Mouse (Mus musculus): ENCODE data around the gene Acp5. TPM values are rescaled to one million over a fixed set of nuclear protein-coding genes. Genes with fewer than 3 reads are reported as not detected.

Gene Acp5
- polyA plus RNA-seq, 1 experiment from 2014 or later, result 16.8 TPM

DNA sequence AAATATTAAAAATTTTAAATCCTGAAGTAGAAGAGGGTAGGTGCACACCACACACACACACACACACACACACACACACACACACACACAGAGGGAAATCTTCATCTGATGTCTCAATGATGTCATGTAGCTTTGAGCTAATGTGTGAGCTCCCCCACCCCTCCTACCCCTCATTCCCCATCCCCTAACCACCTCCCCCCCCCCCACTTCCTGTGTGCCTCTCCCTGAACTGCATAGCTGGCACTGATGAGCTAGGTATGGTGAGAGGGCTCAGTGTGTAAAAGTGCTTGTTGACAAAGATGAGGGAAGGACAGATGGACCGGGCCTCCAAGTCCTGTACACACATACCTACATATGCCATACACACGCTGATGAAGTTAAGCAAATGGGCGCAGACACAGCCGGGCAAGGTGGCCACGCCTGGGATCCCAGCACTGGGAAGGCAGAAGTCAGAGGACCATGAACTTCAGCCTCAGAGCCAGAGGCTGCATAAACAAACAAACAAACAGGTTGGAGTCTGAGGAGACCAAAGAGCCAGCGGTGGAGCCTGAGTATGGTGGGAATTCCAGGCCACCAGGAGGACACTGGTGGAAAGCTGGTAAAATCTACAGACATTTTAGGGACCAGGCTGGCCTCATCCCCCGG lies 1.1 kb downstream of the Acp5 start:
- no peak overlapping the region for H3K9ac ChIP-seq (ENCODE audit: low read length)
- H3K27ac ChIP-seq (ENCODE audit: low read depth, low read length), result no peak overlapping the region
- no peaks in the 10 kb centered on the region for H3K36me3 ChIP-seq (ENCODE audit: control insufficient read depth, insufficient read depth, low read length)
- no peak overlapping the region for H3K4me3 ChIP-seq (ENCODE audit: low read depth, low read length)
- WGBS, result 84% methylated on average over 7 of the region's 7 CpGs
- no peaks in the 10 kb centered on the region for H3K9me3 ChIP-seq (ENCODE audit: control insufficient read depth, low read length)
- DNase-seq (ENCODE audit: low spot score) (no peak), ATAC-seq (ENCODE audit: insufficient read depth, low FRiP score, low TSS enrichment) (no peak)
- H3K4me1 ChIP-seq (ENCODE audit: control insufficient read depth, insufficient read depth, low read length), result peaks cover 5% of the 10 kb centered on the region; the same call in 1 of the 2 replicates
- no peak overlapping the region for H3K4me2 ChIP-seq (ENCODE audit: low read depth)
- no peaks in the 10 kb centered on the region for H3K27me3 ChIP-seq (ENCODE audit: control insufficient read depth, insufficient read depth, low read length)

DNA sequence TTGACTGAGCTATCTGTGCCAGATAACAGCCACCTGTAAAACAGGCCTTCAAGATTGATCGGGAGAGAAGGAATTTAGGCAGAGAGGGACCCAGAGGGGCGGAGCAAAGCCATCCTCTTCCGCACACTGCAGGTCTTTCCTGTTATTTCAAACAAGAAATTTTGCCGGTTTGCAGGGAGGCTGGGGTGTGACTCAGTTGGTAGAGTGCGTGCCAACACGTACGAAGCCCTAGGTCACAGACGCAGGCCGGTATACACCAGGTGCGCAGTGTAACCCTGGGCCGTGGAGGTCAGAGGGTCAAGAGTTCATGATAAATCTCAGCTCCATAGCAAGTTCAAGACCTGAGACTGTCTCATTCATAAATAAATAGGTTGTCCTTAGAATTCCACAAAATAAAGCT lies 3.3 kb downstream of the Acp5 start:
- Histone ChIP-seq H3K4me1 (ENCODE audit: control insufficient read depth, insufficient read depth, low read length) (no peaks in the 10 kb centered on the region; the same call in 1 of the 2 replicates), H3K27ac (ENCODE audit: low read depth, low read length) (no peak overlapping the region), H3K27me3 (ENCODE audit: control insufficient read depth, insufficient read depth, low read length) (no peaks in the 10 kb centered on the region), H3K4me2 (ENCODE audit: low read depth) (no peak overlapping the region; the same call in 1 of the 2 replicates), H3K4me3 (ENCODE audit: low read depth, low read length) (no peak overlapping the region), H3K9me3 (ENCODE audit: control insufficient read depth, low read length) (no peaks in the 10 kb centered on the region), H3K9ac (ENCODE audit: low read length) (no peak overlapping the region), H3K36me3 (ENCODE audit: control insufficient read depth, insufficient read depth, low read length) (no peaks in the 10 kb centered on the region)
- ATAC-seq (ENCODE audit: insufficient read depth, low FRiP score, low TSS enrichment) (no peak), DNase-seq (ENCODE audit: low spot score) (no peak)
- 43% methylated on average over 11 of the region's 11 CpGs for WGBS

DNA sequence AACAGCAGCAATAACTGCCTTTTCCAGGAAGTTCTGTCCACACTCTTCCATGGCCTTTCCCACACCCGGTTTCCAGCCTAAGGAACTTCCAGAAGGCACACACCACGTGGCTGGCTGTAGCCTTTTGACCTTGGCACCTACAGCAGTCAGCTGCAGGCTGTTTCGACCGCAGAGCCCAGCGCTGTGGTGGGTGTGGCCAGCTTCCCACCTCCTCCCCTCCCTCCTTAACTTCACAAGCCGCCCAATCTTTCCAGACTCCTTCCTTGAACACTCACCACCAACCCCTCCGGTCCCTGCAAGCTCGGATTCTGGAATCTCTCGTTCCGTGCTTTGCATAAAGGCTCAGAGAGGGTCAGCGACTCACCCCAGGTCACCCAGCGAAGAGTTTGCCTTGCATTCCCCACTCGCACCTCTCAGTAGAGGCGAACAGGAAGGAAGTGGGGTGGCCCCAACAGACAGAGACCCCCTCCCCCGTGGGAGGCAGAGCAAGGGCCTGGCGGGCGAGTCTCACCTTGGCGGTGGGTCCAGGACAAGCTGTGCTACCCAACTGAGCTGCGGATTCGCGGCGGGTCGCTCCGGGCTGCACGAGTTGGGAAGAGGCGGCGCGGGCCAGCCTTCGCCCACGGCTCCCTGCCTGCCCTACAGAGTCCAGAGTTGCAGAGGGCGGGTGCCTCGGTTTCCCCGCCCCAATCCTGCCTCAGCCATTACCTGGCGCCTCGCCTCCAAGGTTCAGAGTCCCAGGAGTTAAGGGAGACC lies 4.1 kb downstream of the Acp5 start:
- H3K27me3 ChIP-seq (ENCODE audit: control insufficient read depth, insufficient read depth, low read length), result no peaks in the 10 kb centered on the region
- H3K4me1 ChIP-seq (ENCODE audit: control insufficient read depth, insufficient read depth, low read length), result no peaks in the 10 kb centered on the region
- no peaks in the 10 kb centered on the region for H3K9me3 ChIP-seq (ENCODE audit: control insufficient read depth, low read length)
- no peaks in the 10 kb centered on the region for H3K36me3 ChIP-seq (ENCODE audit: control insufficient read depth, insufficient read depth, low read length)
- ATAC-seq (ENCODE audit: insufficient read depth, low FRiP score, low TSS enrichment), result no peak
- H3K4me3 ChIP-seq (ENCODE audit: low read depth, low read length), result peak overlapping the region; percentile 14; the same call in 1 of the 2 replicates
- H3K4me2 ChIP-seq (ENCODE audit: low read depth), result peak overlapping the region; percentile 27
- WGBS, result 2% methylated on average over 35 of the region's 35 CpGs
- H3K27ac ChIP-seq (ENCODE audit: low read depth, low read length), result no peak overlapping the region
- DNase-seq (ENCODE audit: low spot score), result peak; percentile 33
- no peak overlapping the region for H3K9ac ChIP-seq (ENCODE audit: low read length)

DNA sequence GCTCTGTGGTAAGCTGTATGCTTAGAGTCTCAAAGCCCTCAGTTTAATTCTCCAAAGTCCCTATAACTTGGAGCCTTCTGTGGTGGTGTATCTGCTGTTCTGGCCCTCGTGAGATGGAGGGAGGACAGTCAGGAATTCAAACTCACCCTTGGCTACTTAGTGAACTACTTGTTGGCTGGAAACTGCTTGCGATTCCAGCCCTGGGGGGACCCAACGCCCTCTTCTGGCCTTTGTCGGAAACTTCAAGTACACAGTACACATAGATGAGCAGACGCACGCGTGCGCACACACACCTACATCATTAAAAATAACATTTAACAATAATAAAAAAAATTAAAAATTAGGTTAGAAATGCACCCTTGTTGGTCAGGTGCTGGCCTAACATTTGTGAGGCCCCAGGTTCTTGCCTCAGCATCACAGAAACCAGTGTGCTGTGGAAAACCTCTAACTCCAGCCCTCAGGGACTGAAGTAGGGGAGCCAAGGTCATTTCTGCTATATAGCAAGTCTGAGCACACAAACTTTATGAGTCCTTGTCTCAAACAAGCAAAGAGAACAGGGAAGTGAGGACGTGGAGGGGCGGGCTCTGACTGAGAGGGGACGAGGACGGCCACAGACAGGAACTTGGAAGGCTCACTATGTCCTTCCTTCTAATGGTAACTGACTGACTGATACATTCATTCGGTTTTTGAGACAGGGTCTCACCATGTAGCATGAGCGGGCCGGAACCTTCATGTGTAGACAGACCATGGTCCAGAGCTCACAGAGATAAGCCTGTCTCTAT lies 10.1 kb downstream of the Acp5 start:
- Histone ChIP-seq H3K27me3 (ENCODE audit: control insufficient read depth, insufficient read depth, low read length) (no peaks in the 10 kb centered on the region), H3K36me3 (ENCODE audit: control insufficient read depth, insufficient read depth, low read length) (no peaks in the 10 kb centered on the region), H3K4me3 (ENCODE audit: low read depth, low read length) (no peak overlapping the region), H3K27ac (ENCODE audit: low read depth, low read length) (no peak overlapping the region), H3K4me2 (ENCODE audit: low read depth) (no peak overlapping the region), H3K4me1 (ENCODE audit: control insufficient read depth, insufficient read depth, low read length) (no peaks in the 10 kb centered on the region), H3K9me3 (ENCODE audit: control insufficient read depth, low read length) (no peaks in the 10 kb centered on the region), H3K9ac (ENCODE audit: low read length) (no peak overlapping the region)
- ATAC-seq (ENCODE audit: insufficient read depth, low FRiP score, low TSS enrichment) (no peak), DNase-seq (ENCODE audit: low spot score) (no peak)
- 89% methylated on average over 15 of the region's 15 CpGs for WGBS

DNA sequence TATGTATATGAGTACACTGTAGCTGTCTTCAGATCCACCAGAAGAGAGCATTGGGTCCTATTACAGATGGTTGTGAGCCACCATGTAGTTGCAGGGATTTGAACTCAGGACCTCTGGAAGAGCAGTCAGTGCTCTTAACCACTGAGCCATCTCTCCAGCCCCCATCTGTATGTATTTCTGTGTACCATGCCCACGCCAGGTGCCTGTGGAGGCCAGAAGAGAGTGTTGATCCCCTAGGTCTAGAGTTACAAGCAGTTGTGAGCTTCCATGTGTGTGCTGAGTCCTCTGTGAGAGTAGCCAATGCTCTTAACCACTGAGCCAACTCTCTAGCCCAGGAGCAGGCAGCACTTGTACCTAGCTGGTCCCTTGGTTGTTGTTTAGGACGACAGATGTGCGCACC lies 11.3 kb downstream of the Acp5 start:
- no peak for DNase-seq (ENCODE audit: low spot score)
- WGBS, result 76% methylated on average over 3 of the region's 3 CpGs
- no peak overlapping the region for H3K4me3 ChIP-seq (ENCODE audit: low read depth, low read length)
- no peaks in the 10 kb centered on the region for H3K27me3 ChIP-seq (ENCODE audit: control insufficient read depth, insufficient read depth, low read length)
- no peaks in the 10 kb centered on the region for H3K4me1 ChIP-seq (ENCODE audit: control insufficient read depth, insufficient read depth, low read length)
- no peak for ATAC-seq (ENCODE audit: insufficient read depth, low FRiP score, low TSS enrichment)
- H3K27ac ChIP-seq (ENCODE audit: low read depth, low read length), result no peak overlapping the region
- H3K36me3 ChIP-seq (ENCODE audit: control insufficient read depth, insufficient read depth, low read length), result no peaks in the 10 kb centered on the region
- no peak overlapping the region for H3K4me2 ChIP-seq (ENCODE audit: low read depth)
- H3K9me3 ChIP-seq (ENCODE audit: control insufficient read depth, low read length), result no peaks in the 10 kb centered on the region
- H3K9ac ChIP-seq (ENCODE audit: low read length), result no peak overlapping the region

DNA sequence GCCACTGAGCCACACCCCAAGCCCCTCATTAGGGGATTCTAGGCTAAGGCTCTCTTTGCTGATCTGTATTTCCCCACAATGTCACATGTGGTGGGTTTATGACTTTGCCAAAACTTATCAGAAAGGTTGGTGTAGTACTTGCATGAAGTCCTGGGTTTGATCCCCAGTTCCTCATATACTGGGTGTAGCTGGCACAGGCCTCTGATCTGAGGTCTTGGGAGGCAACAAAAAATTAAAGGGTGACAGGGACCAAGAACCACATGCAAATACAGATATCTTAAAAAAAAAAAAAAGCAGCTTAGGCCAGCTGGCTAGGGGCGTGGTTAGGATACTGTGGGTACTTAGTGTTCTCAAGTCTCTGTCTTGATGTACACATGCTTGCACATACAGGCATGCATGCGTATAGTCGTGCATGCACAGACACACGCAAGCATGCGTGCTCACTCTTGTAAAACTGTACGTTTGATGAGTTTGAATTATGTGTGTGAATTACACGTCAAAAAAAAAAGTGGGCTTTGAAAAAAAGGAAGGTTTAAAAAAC lies 12.4 kb downstream of the Acp5 start:
- no peak overlapping the region for H3K4me3 ChIP-seq (ENCODE audit: low read depth, low read length)
- no peak overlapping the region for H3K27ac ChIP-seq (ENCODE audit: low read depth, low read length)
- no peak overlapping the region for H3K9ac ChIP-seq (ENCODE audit: low read length)
- no peak for ATAC-seq (ENCODE audit: insufficient read depth, low FRiP score, low TSS enrichment)
- H3K4me2 ChIP-seq (ENCODE audit: low read depth), result no peak overlapping the region
- H3K9me3 ChIP-seq (ENCODE audit: control insufficient read depth, low read length), result no peaks in the 10 kb centered on the region
- WGBS, result 90% methylated on average over 7 of the region's 7 CpGs
- no peaks in the 10 kb centered on the region for H3K27me3 ChIP-seq (ENCODE audit: control insufficient read depth, insufficient read depth, low read length)
- no peak for DNase-seq (ENCODE audit: low spot score)
- H3K4me1 ChIP-seq (ENCODE audit: control insufficient read depth, insufficient read depth, low read length), result no peaks in the 10 kb centered on the region
- H3K36me3 ChIP-seq (ENCODE audit: control insufficient read depth, insufficient read depth, low read length), result no peaks in the 10 kb centered on the region

DNA sequence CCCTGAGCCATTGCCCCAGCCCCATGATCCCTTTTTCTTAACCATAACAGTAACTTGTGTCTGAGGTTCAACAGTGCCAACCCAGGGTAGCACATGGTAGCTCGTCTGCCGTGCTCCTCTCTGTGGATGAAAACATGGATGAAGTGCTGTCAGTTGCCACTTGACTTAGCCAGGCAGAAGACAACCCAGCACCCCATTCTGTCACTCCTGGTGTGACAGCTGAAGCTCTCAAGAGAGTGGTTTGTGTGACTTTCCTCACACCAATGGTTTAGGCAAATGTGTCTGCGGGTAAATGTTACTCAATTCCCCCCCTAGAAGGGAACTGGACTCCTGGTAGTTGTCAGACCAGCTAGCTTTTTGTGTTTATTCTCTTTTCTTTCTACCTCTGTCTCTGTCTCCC lies 13.5 kb downstream of the Acp5 start:
- no peak overlapping the region for H3K27ac ChIP-seq (ENCODE audit: low read depth, low read length)
- H3K9me3 ChIP-seq (ENCODE audit: control insufficient read depth, low read length), result no peaks in the 10 kb centered on the region
- WGBS, result 86% methylated on average over 3 of the region's 3 CpGs
- no peak overlapping the region for H3K9ac ChIP-seq (ENCODE audit: low read length)
- no peak overlapping the region for H3K4me3 ChIP-seq (ENCODE audit: low read depth, low read length)
- H3K36me3 ChIP-seq (ENCODE audit: control insufficient read depth, insufficient read depth, low read length), result no peaks in the 10 kb centered on the region
- ATAC-seq (ENCODE audit: insufficient read depth, low FRiP score, low TSS enrichment) (no peak), DNase-seq (ENCODE audit: low spot score) (no peak)
- no peaks in the 10 kb centered on the region for H3K27me3 ChIP-seq (ENCODE audit: control insufficient read depth, insufficient read depth, low read length)
- H3K4me1 ChIP-seq (ENCODE audit: control insufficient read depth, insufficient read depth, low read length), result no peaks in the 10 kb centered on the region; the same call in 1 of the 2 replicates
- no peak overlapping the region for H3K4me2 ChIP-seq (ENCODE audit: low read depth)

DNA sequence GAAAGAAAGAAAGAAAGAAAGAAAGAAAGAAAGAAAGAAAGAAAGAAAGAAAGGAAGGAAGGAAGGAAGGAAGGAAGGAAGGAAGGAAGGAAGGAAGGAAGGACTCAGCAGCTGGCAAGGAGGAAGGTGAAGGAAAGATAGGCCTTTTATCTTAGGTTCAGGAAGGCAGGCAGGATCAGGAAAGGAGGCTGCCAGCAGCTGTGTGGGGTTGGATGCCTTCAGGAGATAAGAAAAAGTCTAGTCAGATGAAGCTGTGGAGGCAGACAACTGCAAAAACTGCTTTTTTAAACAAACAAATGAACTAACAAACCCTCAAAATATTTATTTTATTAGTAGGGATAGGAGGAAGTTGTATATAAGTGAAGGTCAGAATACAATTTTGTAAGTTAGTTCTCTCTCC lies 14.0 kb downstream of the Acp5 start:
- DNase-seq (ENCODE audit: low spot score) (no peak), ATAC-seq (ENCODE audit: insufficient read depth, low FRiP score, low TSS enrichment) (no peak)
- Histone ChIP-seq H3K4me2 (ENCODE audit: low read depth) (no peak overlapping the region), H3K9me3 (ENCODE audit: control insufficient read depth, low read length) (no peaks in the 10 kb centered on the region), H3K9ac (ENCODE audit: low read length) (no peak overlapping the region), H3K36me3 (ENCODE audit: control insufficient read depth, insufficient read depth, low read length) (no peaks in the 10 kb centered on the region), H3K4me1 (ENCODE audit: control insufficient read depth, insufficient read depth, low read length) (no peaks in the 10 kb centered on the region; the same call in 1 of the 2 replicates), H3K4me3 (ENCODE audit: low read depth, low read length) (no peak overlapping the region), H3K27ac (ENCODE audit: low read depth, low read length) (no peak overlapping the region), H3K27me3 (ENCODE audit: control insufficient read depth, insufficient read depth, low read length) (no peaks in the 10 kb centered on the region)

All from neural tube, embryonic 11.5 days (tissue).